Mouse (Mus musculus) stomach, embryonic 16.5 days (tissue): ENCODE data around the gene Cenpb. TPM values are rescaled to one million over a fixed set of nuclear protein-coding genes. Genes with fewer than 3 reads are reported as not detected.

Experiments used
- polyA plus RNA-seq: library from polyadenylated mRNA; unstranded; fragments of >200 nt; fragmentation: Nextera tagmentation; extraction: Ambion mirVana; gene quantifications from 2 replicates; pipeline ENCODE4 v1.2.1, GENCODE M21; 2015

The Cenpb gene
- polyA plus RNA-seq, 1 experiment from 2014 or later: 10.4 TPM

Other genes with a start within 250 kb of the Cenpb start
- 9.8 and 10.9 TPM in 2 replicates for gene Gfra4, start 137.0 kb downstream of the Cenpb start, polyA plus RNA-seq
- gene Adam33, start 116.3 kb downstream of the Cenpb start, polyA plus RNA-seq: 14.2 and 15.5 TPM in 2 replicates
- 0.29 and 0.44 TPM in 2 replicates for gene Siglec1, start 93.3 kb downstream of the Cenpb start, polyA plus RNA-seq
- 25.0 TPM in 2 replicates for gene Hspa12b, start 52.8 kb downstream of the Cenpb start, polyA plus RNA-seq
- not detected in 2 replicates for gene Gm11037, start 46.6 kb downstream of the Cenpb start, polyA plus RNA-seq
- 73.0 and 78.4 TPM in 2 replicates for gene 1700037H04Rik, start 20.0 kb downstream of the Cenpb start, polyA plus RNA-seq
- 72.3 and 72.8 TPM in 2 replicates for gene Cdc25b, start 6.9 kb upstream of the Cenpb start, polyA plus RNA-seq
- 3.6 and 4.8 TPM in 2 replicates for gene Spef1, start 7.2 kb upstream of the Cenpb start, polyA plus RNA-seq
- 25.7 and 26.4 TPM in 2 replicates for gene Ap5s1, start 27.0 kb upstream of the Cenpb start, polyA plus RNA-seq
- gene Mavs, start 54.0 kb upstream of the Cenpb start, polyA plus RNA-seq: 23.7 and 29.3 TPM in 2 replicates
- gene Pank2, start 82.4 kb upstream of the Cenpb start, polyA plus RNA-seq: 24.2 and 25.0 TPM in 2 replicates
- gene Rnf24, start 172.8 kb upstream of the Cenpb start, polyA plus RNA-seq: 2.9 and 3.0 TPM in 2 replicates